Mouse (Mus musculus) lung, adult 18-20 months (tissue): ENCODE results near the gene Cinp.
"Not testable (repeated sequence)": the region's sequence is repeated elsewhere in the genome, so short reads cannot be mapped to it uniquely, and the experiment has no call there.

Source experiments
- DNase-seq, 2 experiments: peaks; one replicate each; pipeline ENCODE4 v3.0.0; 2022; ENCODE audit warnings: mixed read lengths in 2 of 2

Gene Cinp

GRCm38 (mm10) chr12:110858681-110859080, 30.3 kb downstream of the Cinp start:
- DNase-seq, result not testable (repeated sequence)

- peak; percentile 39 to 58 for DNase-seq
These were observed 31.7 kb downstream of the Cinp start for GRCm38 (mm10) chr12:110857196-110857595.

- DNase-seq, result peak in 1 of 2 experiments; percentile 24
These were observed 33.9 kb downstream of the Cinp start for GRCm38 (mm10) chr12:110854786-110855737.

- DNase-seq, result no peak
These were observed 37.0 kb downstream of the Cinp start for GRCm38 (mm10) chr12:110851923-110852322.

- DNase-seq, result no peak
These were observed 37.5 kb downstream of the Cinp start for GRCm38 (mm10) chr12:110851414-110851813.

- DNase-seq, result no peak
These were observed 38.1 kb downstream of the Cinp start for GRCm38 (mm10) chr12:110850929-110851256.

GRCm38 (mm10) chr12:110850010-110850928, 38.7 kb downstream of the Cinp start, which contains the start of gene Zfp839:
Zfp839 (plus strand) TSS chr12:110850253.
- peak; percentile 83 to 86 for DNase-seq

- DNase-seq, result no peak
These were observed 42.7 kb downstream of the Cinp start for GRCm38 (mm10) chr12:110846191-110846765.

GRCm38 (mm10) chr12:110845131-110845880, 43.6 kb downstream of the Cinp start:
- peak; percentile 94 to 96 for DNase-seq

- DNase-seq, result peak; percentile 31 to 49
These were observed 44.5 kb downstream of the Cinp start for GRCm38 (mm10) chr12:110844227-110845130.

- peak; percentile 85 to 86 for DNase-seq
These were observed 45.5 kb downstream of the Cinp start for GRCm38 (mm10) chr12:110843194-110844048.

GRCm38 (mm10) chr12:110841731-110842493, 47.0 kb downstream of the Cinp start:
- no peak for DNase-seq

- peak; percentile 94 to 96 for DNase-seq
These were observed 48.4 kb downstream of the Cinp start, which contains the start of gene Mok for GRCm38 (mm10) chr12:110840348-110841198. Mok (minus strand) TSS chr12:110840939.

GRCm38 (mm10) chr12:110837850-110838249, 51.1 kb downstream of the Cinp start:
- DNase-seq, result no peak

GRCm38 (mm10) chr12:110837192-110837841, 51.6 kb downstream of the Cinp start:
- DNase-seq, result no peak

- DNase-seq, result peak in 1 of 2 experiments; percentile 24
These were observed 52.2 kb downstream of the Cinp start for GRCm38 (mm10) chr12:110836729-110837128.

- no peak for DNase-seq
These were observed 53.8 kb downstream of the Cinp start for GRCm38 (mm10) chr12:110835182-110835581.
